Mouse (Mus musculus) heart, embryonic 11.5 days (tissue): ENCODE results near the gene Kpna2. TPM values are rescaled to one million over a fixed set of nuclear protein-coding genes. Genes with fewer than 3 reads are reported as not detected.

Experiments used
- ATAC-seq: fragments of 200-750 bp; cut with Nextera tagmentation; replicated peaks from 2 replicates; pipeline ENCODE4 v1.8.0; 2017; ENCODE audit warnings: moderate library complexity; ENCODE audit not compliant: insufficient number of reproducible peaks, low FRiP score, low TSS enrichment
- H3K27ac ChIP-seq: fragments of 300-500 bp; sonication (generic); 2 replicates; pipeline ENCODE4 v1.5.1; 2014; ENCODE audit warnings: mild to moderate bottlenecking, low read depth, low read length
- H3K27me3 ChIP-seq: fragments of 300-500 bp; sonication (generic); 2 replicates; pipeline ENCODE4 v1.6.1; 2014; ENCODE audit warnings: mild to moderate bottlenecking, low read length, mixed read lengths; ENCODE audit not compliant: control insufficient read depth, insufficient read depth
- H3K36me3 ChIP-seq: fragments of 300-500 bp; sonication (generic); 2 replicates; pipeline ENCODE4 v1.6.1; 2014; ENCODE audit warnings: mild to moderate bottlenecking, low read length, moderate library complexity, mixed read lengths; ENCODE audit not compliant: control insufficient read depth, insufficient read depth
- H3K4me1 ChIP-seq: fragments of 300-500 bp; sonication (generic); 2 replicates; pipeline ENCODE4 v1.6.1; 2014; ENCODE audit warnings: low read length; ENCODE audit not compliant: control insufficient read depth, insufficient read depth
- H3K4me2 ChIP-seq: fragments of 300-500 bp; sonication (generic); 2 replicates; pipeline ENCODE4 v1.6.1; 2014; ENCODE audit warnings: mild to moderate bottlenecking, moderate library complexity
- H3K4me3 ChIP-seq: fragments of 300-500 bp; sonication (generic); 2 replicates; pipeline ENCODE4 v1.5.1; 2014; ENCODE audit warnings: low read depth, low read length
- H3K9ac ChIP-seq: fragments of 300-500 bp; sonication (generic); 2 replicates; pipeline ENCODE4 v1.6.1; 2014; ENCODE audit warnings: mild to moderate bottlenecking, low read depth, low read length, moderate library complexity
- H3K9me3 ChIP-seq: fragments of 300-500 bp; sonication (generic); replicated peaks from 2 replicates; pipeline ENCODE4 v1.6.1; 2016; ENCODE audit warnings: low read length; ENCODE audit not compliant: control insufficient read depth
- WGBS: fragments of 180-500 bp; shearing (Covaris S2); extraction: QIAGEN DNeasy Blood & Tissue Kit; methylation state at CpG from one replicate; pipeline ENCODE4 v1.1.7; 2014; ENCODE audit not compliant: insufficient replicate concordance; 5-methylcytosine and 5-hydroxymethylcytosine counted together
- polyA plus RNA-seq: library from polyadenylated mRNA; unstranded; fragments of >200 nt; fragmentation: Nextera tagmentation; extraction: Ambion mirVana; gene quantifications from 2 replicates; pipeline ENCODE4 v1.2.1, GENCODE M21; 2014

Gene Kpna2
- polyA plus RNA-seq, 1 experiment from 2014 or later: 342 TPM

DNA sequence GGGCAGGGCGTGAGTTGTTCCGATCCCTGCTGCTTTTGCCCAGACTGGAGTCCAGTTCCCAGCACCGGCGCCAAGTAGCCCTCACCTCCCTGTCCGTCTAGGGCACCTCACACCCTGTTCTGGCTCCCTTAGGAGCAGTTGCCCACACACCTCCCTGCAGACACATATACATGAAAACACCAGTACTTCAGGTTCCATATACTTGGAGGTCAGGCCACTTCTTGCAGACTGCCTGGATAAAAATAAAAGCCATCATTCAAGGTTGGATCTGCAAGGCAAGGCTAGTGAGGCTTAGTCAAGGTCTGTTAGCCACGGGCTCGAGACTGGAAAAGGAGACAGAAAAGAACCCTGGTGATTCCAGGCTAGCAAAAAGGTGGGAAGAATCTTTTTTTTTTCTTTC, 32.3 kb upstream of the Kpna2 start:
- H3K27me3 ChIP-seq: no peaks in the 10 kb centered on the region
- no peak overlapping the region for H3K27ac ChIP-seq
- ATAC-seq: no peak
- 59% methylated on average over 7 of the region's 7 CpGs for WGBS
- H3K4me2 ChIP-seq: no peak overlapping the region
- no peak overlapping the region for H3K4me3 ChIP-seq
- no peaks in the 10 kb centered on the region for H3K36me3 ChIP-seq
- H3K9ac ChIP-seq: no peak overlapping the region
- H3K9me3 ChIP-seq: no peaks in the 10 kb centered on the region
- 0 out of 2 replicates have a peak, but pooled peaks cover 4% of the 10 kb centered on the region for H3K4me1 ChIP-seq

DNA sequence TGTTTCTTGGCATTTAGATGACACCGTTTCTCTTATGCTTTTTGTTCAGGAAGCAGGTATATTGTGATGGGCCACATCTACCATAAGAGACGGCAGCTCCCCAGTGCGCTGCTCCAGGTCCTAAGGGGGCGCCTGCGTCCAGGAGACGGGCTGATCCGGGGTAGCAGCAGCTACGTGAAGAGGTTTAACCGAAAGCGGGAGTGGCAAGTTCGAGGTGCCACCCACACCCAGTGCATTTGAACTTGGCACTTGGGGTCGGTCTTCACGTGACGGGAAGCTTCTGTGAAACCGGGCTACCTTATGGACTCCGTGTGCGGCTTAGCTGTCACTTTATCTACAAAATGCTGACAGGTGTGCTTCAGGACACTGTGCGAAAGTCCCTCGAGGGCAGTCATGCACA, 30.2 kb upstream of the Kpna2 start:
- no peak for ATAC-seq
- Histone ChIP-seq H3K27me3 (peaks cover 1% of the 10 kb centered on the region; the same call in 1 of the 2 replicates), H3K36me3 (no peaks in the 10 kb centered on the region), H3K4me2 (no peak overlapping the region), H3K9me3 (no peaks in the 10 kb centered on the region), H3K4me3 (no peak overlapping the region), H3K4me1 (0 out of 2 replicates have a peak, but pooled peaks cover 4% of the 10 kb centered on the region), H3K9ac (no peak overlapping the region), H3K27ac (no peak overlapping the region)
- WGBS: 45% methylated on average over 19 of the region's 19 CpGs

GRCm38 (mm10) chr11:107028754-107029153, 29.4 kb upstream of the Kpna2 start:
- Histone ChIP-seq H3K4me1 (0 out of 2 replicates have a peak, but pooled peaks cover 4% of the 10 kb centered on the region), H3K4me2 (peak overlapping the region; percentile 97), H3K36me3 (no peaks in the 10 kb centered on the region), H3K9me3 (no peaks in the 10 kb centered on the region), H3K9ac (peak overlapping the region; percentile 73; the same call in 1 of the 2 replicates), H3K4me3 (peak overlapping the region; percentile 69), H3K27me3 (peaks cover 3% of the 10 kb centered on the region; the same call in 1 of the 2 replicates), H3K27ac (no peak overlapping the region; the same call in 1 of the 2 replicates)
- no peak for ATAC-seq
- WGBS: 69% methylated on average over 6 of the region's 6 CpGs

GRCm38 (mm10) chr11:107028275-107028618, 28.9 kb upstream of the Kpna2 start:
- Histone ChIP-seq H3K9ac (peak overlapping the region; percentile 73), H3K4me2 (peak overlapping the region; percentile 97), H3K36me3 (no peaks in the 10 kb centered on the region), H3K4me3 (peak overlapping the region; percentile 69), H3K27me3 (peaks cover 3% of the 10 kb centered on the region; the same call in 1 of the 2 replicates), H3K27ac (peak overlapping the region; percentile 67), H3K9me3 (no peaks in the 10 kb centered on the region), H3K4me1 (0 out of 2 replicates have a peak, but pooled peaks cover 4% of the 10 kb centered on the region)
- ATAC-seq: peak; percentile 60
- 5% methylated on average over 29 of the region's 29 CpGs for WGBS

- peak; percentile 88 for ATAC-seq
- peak overlapping the region; percentile 69 for H3K4me3 ChIP-seq
- H3K4me2 ChIP-seq: peak overlapping the region; percentile 97
- H3K4me1 ChIP-seq: 0 out of 2 replicates have a peak, but pooled peaks cover 4% of the 10 kb centered on the region
- H3K36me3 ChIP-seq: no peaks in the 10 kb centered on the region
- no peaks in the 10 kb centered on the region for H3K9me3 ChIP-seq
- peak overlapping the region; percentile 73 for H3K9ac ChIP-seq
- H3K27ac ChIP-seq: peak overlapping the region; percentile 67
- under 1% methylated on average over 105 of the region's 107 CpGs for WGBS
- H3K27me3 ChIP-seq: peaks cover 3% of the 10 kb centered on the region; the same call in 1 of the 2 replicates
Measured at GRCm38 (mm10) chr11:107027431-107028274, 28.3 kb upstream of the Kpna2 start.

GRCm38 (mm10) chr11:107026554-107027430, 27.5 kb upstream of the Kpna2 start:
- Histone ChIP-seq H3K27ac (no peak overlapping the region), H3K9ac (peak overlapping the region; percentile 73; the same call in 1 of the 2 replicates), H3K9me3 (no peaks in the 10 kb centered on the region), H3K4me2 (peak overlapping the region; percentile 97), H3K36me3 (no peaks in the 10 kb centered on the region), H3K27me3 (peaks cover 3% of the 10 kb centered on the region; the same call in 1 of the 2 replicates), H3K4me3 (peak overlapping the region; percentile 69), H3K4me1 (0 out of 2 replicates have a peak, but pooled peaks cover 4% of the 10 kb centered on the region)
- ATAC-seq: no peak
- 12% methylated on average over 12 of the region's 12 CpGs for WGBS

DNA sequence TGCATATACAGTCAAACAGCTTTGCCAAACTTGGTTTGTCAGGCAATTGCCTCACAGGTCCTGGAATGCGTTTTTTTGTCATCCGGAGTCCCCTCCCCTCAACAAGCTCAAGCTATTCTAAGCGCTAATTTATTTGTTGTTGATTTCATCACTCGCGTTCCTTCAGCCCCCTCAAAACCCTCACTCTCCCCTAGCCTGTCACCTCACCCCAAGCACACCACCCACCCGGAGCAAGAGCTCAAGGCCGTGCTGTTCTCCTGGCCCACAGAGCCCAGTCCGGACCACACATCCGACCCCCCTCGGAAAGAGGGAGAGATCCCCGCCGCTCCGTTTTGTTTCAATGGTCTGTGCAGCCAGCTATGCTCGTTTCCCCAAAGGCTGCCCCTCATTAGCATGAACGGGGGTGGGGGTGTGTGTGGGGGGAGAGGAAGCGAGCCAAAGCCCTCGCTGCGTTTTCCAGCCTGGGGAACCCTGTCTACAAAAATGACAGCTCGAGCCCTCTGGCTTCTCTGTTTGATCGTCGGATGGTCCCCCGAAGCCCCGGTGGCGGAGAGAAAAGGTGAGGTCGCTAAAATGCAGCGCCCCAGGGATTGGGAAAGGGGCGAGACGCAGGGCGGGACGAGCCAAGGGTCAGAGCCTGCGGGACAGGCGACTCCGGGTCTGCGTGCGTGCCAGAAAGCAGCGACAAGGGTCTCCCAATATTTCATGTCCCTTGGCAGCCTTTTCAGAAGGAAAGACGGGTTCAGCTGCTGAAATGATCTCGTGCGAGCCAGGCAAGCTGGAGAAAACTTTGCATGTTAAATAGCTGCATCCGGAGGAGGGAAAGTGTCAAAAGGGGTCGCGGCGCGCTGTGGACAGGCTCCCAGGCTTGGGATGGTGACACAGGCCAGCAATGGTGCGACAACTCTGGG, 26.3 kb upstream of the Kpna2 start, which contains the start of gene 1810010H24Rik:
TSS of gene 1810010H24Rik (plus strand) at position 271 of the 911 bp plus-strand sequence.
- H3K4me2 ChIP-seq: peak within 1 kb of the TSS; percentile 97
- no peaks in the 10 kb centered on the region for H3K9me3 ChIP-seq
- H3K27me3 ChIP-seq: peaks cover 3% of the 10 kb centered on the region; the same call in 1 of the 2 replicates
- no peak for ATAC-seq
- WGBS: under 1% methylated on average over 45 of the region's 45 CpGs
- H3K9ac ChIP-seq: peak within 1 kb of the TSS; percentile 67
- no peaks in the 10 kb centered on the region for H3K36me3 ChIP-seq
- peak within 1 kb of the TSS; percentile 56 for H3K4me3 ChIP-seq
- no peak within 1 kb of the TSS for H3K27ac ChIP-seq
- H3K4me1 ChIP-seq: 0 out of 2 replicates have a peak, but pooled peaks cover 4% of the 10 kb centered on the region
